Mouse (Mus musculus) thymus, postnatal 10 days (tissue): ENCODE results near the gene Rpp14.
"Not testable (repeated sequence)": the region's sequence is repeated elsewhere in the genome, so short reads cannot be mapped to it uniquely, and the experiment has no call there.

Source experiments
- DNase-seq, 2 experiments: peaks; one replicate each; pipeline ENCODE4 v3.0.0; 2021; ENCODE audit warnings: low spot score in 2 of 2

Gene Rpp14

DNA sequence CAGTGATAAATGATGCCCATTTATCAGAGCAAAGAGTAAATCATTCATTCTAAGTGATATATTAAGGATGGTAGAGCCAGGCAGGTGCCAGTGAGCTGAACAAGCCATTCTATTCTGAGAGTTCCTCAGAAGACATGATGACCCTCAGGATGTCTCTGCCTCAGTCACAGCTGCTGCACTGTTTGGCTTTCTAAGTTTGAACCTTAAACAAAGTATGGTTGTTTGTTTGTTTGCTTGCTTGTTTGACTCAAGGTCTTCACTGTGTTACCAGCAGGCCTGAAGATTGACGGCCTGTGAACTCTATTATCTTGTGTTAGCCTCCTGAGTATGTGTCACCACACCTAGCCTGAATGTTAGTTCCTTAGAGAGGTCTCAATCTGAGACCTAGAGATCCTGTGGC, 34.6 kb downstream of the Rpp14 start:
- DNase-seq: no peak

DNA sequence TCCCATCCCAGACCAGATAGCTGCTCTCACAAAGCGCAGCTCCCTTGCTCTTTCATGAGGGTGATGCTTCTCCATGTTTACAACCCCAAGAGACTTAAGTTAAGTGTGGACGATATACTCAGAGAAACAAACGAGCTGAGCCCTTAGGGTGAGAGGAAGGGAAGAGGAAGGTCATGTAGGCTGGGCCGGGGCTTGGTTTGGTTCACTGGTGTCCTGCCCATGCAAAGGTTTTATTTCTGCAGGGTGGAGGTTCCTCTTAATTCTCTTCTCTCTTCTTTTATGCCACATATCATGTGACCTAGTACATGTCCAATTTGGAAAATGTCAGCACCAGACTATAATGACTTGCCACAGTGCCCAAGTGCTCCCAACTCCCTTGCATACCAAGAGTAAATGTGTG, 35.6 kb downstream of the Rpp14 start:
- no peak for DNase-seq

DNA sequence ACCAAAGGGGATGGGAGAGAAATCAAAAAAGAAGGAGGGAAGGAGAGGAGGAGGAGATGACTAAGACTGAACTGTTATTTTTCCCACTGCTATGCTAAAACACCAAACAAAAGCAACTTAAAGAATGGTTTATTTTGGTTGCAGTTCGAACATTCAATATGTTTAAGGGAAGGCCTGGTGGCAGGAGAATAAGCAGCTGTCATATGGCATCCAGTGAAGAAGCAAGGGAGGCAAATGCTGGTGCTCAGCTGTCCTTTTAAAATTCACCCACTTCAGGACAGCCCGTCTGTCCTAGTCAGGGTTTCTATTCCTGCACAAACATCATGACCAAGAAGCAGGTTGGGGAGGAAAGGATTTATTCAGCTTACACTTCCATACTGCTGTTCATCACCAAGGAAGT, 37.2 kb downstream of the Rpp14 start:
- no peak for DNase-seq

DNA sequence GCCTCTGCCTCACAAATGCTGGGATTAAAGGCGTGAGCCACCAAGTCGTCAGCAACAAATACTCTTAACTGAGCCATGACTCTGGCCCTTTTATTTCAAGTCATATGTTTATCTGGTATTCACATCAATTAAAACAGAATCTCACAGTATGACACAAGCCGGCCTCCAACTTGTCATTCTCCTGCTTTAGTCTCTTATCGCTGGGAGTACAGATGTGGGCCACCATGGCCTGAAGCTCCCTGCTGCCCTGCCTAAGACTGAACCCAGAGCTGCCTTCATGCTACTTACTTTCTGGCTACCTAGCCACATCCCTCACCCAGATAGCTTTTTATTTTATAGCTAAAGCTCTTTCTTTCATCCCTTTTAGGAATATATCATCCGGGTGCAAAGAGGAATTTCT, 39.3 kb downstream of the Rpp14 start:
- DNase-seq: no peak

DNA sequence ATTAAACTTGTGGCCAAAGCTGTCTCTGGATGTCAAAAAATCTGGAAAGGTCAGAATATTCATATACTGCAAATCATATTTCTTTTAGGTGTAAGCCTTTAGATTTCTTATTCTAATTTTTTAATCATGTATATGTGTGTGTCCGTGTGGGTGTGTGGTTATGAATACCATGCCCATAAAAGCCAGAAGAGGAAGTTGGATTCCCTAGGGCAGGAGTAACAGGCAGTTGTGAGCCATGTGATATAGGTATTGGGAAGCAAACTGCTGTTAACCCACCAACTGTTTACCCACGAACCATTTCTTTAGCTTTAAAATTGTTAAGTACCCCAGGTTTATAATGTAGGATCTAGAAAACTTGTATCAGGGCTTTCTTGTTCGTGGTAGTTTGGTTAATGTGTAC, 39.7 kb downstream of the Rpp14 start:
- DNase-seq: no peak

DNA sequence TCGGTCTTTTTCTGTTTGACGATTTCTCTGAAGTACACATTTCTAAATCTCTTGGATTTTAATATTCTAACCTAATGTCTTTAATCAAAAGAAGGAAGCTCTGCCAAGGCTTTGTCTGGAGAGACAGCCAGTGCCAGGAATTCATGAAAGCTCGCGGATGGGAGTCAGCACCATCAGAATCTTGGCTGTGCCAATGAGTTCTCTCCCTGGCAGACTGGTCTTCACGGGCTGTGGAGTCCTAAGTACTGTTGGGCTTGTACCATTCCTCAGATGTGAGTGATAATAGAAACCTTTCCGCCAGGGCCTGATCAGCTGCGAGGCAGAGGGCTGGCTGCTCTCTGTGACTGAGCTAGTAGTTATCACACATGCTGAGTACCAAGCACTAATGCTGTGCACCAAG, 43.0 kb downstream of the Rpp14 start:
- DNase-seq: no peak

DNA sequence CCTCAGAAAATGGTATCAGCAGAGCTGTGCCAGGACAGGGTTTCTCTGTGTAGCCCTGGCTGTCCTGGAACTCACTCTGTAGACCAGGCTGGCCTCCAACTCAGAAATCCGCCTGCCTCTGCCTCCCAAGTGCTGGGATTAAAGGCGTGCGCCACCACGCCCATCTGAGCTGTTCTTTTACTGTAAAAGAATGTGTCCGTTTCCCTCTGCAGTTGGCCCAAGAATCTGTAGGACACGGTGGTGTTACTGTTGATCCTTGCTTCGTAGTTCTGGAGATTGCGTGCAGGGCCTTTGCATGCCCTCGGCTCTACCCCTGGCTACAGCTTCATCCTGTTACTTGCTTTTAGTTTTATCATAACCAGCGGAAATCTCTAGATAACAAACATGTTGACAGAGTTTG, 43.4 kb downstream of the Rpp14 start:
- DNase-seq: not testable (repeated sequence)

DNA sequence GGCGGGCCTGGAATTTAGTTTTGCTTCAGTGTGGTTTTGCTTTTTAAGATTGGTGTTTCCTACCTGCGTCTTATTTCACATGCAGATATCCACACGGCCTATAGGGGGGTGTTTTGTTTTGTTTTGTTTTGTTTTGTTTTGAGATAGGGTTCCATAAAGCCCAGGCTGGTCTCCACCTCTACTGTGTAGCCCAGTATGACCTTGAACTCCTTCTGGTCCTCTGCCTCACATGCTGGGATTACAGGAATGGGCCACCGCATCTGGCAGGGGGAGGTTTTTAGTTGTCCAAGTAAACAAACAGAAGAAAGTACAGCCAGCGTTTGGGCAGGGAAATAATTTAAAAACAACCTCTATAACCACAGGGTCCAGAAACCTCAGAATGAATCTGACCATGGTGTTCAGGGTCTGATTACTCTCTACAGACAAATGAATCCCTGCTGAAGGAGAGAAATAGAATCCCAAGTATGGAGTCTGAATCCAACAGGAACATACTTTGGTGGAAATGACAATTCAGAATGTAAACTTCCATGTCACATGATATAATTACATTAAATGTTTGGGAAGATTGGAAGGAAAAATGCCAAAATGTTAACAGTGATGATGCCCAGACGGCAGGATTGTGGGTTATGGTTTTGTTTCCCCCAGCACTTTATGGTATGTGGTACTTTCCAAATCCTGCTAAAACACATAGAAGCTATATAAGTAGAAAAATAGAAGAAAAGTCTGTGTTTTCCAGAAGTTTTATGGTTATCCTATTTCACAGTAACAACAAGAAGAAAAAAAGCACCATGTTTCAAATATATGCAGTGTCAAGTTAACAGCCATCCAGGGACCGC, 44.1 kb downstream of the Rpp14 start:
- DNase-seq: no peak

DNA sequence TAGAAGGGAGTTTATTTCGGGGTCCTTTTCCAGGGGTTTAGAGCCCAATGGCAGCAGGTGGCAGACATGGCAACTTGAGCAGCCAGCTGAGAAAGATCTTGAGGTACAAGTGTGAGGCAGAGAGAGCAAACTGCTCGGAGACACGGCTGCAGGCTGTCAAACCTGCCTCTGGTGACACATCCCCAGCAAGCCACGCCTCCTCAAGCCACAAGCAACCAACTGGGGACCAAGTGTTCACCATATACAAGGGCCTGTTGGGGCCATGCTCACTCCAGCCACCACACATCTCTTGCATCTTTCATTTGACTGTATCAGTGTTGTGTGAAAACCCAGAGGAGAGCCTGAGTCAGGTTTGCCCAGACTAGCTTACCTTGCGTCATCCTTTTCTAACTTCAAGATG, 47.8 kb downstream of the Rpp14 start:
- DNase-seq: no peak

DNA sequence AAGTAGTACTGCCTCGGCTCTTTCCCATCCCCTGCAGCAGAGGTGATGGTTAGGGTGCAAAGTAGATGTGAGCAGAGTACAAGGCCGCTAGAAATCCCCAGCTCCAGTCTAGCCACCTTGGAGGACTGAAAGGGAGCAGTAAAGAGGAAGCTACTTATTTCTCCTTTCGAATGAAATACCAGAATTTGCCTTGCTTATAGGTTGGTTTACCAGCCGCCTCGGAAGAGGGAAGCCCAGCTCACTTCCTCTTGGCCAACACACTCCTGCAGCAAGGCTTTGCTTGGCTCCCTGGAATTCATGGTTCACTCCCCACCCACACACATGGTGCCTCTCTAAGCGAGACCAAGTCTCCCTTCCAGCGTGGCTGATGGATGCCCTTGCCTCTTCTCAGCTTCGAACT, 52.6 kb downstream of the Rpp14 start:
- no peak for DNase-seq

DNA sequence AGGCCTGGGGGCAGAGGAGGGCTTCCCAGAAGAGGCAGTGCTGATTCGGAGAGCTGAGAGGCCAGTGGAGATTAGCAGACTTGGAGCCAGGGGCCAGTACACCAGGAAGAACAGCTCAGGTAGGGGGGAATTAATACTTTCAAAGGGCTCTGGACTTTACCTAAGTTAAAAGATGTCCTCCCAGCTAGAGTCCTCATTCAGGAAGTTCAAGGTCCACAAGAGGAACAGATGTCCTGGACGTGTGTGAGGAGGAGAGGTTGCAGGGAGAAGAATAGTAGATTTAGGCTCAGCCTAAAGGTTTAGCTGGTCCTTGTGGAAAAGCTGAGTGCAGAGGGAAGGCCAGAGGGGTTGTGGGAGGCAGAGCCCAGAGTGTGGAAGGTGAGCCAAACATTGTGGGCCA, 54.1 kb downstream of the Rpp14 start:
- DNase-seq: no peak

DNA sequence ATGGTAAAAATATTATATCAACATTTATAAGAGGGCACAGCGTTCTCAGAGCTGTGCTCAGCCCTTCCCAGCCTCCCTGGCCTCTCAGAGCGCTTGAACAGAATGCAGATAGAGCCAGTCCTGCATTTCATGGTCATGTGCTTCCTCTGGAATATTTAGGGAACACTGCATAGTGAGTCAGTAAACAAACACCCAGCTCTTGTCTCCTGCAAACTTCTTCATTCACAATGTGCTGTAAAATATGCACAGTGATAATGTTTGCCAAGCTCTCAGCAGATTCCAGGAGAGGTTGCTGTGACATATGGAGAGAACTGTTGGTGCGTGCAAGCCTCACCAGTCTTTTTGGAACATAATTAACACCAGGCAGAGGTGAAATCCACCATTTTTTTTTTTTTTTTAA, 55.0 kb downstream of the Rpp14 start:
- DNase-seq: no peak

DNA sequence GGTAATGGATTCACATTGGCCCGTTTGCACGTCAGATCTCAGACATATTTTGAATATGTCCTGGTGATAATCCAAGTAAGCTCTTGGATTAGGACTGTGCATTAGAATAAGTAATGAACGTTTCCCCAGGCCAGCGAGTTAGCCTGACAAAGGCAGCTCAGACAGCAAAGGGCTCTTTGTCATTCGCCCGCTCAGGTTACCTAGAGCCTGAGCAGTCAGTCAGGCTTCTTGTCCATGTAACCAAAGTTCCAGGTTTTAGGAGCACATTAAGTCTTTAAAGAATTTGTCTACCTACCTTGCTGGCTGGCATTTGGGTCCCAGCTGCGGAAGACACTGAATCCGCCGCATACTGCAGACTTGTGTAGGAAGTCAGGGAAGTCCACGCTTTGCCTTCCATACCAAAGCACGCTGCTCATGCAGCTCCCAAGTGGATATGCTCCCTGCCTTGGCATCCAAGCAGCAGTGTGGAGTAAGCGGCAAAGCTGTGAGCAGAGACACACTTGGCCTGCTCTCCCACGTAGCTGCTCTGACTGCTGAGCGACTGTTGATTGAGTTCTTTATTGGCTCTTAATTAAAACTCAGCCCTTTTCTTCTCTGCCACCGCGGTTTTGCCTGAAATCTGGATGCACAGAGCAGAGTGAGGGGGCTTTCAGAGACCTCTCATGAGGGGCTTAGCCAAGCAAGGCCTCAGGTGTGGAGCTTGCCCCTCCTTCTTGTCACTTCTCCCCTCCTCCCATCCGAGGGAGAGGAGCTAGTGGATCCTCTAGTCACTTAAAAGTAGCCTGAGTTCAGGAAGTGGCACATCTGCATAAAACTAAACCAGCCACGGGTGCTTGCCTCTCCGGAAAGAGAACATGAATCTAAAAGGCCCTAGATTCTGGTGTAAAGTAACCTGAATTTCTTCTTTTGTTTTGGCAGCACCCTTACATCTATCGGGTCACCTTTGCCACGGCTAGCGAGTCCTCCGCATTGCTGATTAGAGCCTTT, 59.9 kb downstream of the Rpp14 start:
- DNase-seq: peak; percentile 38 to 41

DNA sequence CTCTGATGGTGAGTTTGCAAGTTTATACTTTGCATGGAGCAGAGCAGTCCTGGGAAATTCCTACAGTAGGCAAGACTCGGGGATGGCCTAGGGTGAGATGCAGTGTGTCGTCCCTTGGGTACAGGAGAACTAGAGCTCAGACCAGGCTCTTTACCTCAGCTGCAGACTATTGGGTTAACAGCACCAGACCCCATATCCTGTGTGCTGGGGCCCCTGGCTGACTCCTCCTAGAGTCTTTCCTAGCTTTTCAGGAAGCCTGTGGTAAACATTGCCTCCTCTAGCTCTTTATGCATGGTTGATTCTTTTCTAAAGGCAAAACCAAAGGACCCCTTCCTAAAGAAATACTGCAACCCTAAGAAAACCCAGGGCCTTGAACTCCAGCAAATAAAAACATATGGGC, 61.0 kb downstream of the Rpp14 start:
- peak; percentile 14 to 30 for DNase-seq
